Mouse (Mus musculus) forebrain, embryonic 11.5 days (tissue): ENCODE measurements around the gene Fam193b. TPM values are rescaled to one million over a fixed set of nuclear protein-coding genes. Genes with fewer than 3 reads are reported as not detected.

ENCODE experiments used
- ATAC-seq: fragments of 200-750 bp; cut with Nextera tagmentation; replicated peaks from 2 replicates; pipeline ENCODE4 v1.8.0; 2017; ENCODE audit warnings: moderate TSS enrichment; ENCODE audit not compliant: low FRiP score
- DNase-seq: peaks from one replicate; pipeline ENCODE4 v3.0.0-alpha.2; 2017; ENCODE audit warnings: low spot score
- H3K27ac ChIP-seq: fragments of 300-500 bp; sonication (generic); 2 replicates; pipeline ENCODE4 v1.5.1; 2014; ENCODE audit warnings: low read depth, low read length
- H3K27me3 ChIP-seq: fragments of 300-500 bp; sonication (generic); 2 replicates; pipeline ENCODE4 v1.6.1; 2014; ENCODE audit warnings: mild to moderate bottlenecking, low read length, mixed read lengths; ENCODE audit not compliant: control insufficient read depth, insufficient read depth
- H3K36me3 ChIP-seq: fragments of 300-500 bp; sonication (generic); 2 replicates; pipeline ENCODE4 v1.6.1; 2014; ENCODE audit warnings: mild to moderate bottlenecking, low read length, moderate library complexity, mixed read lengths; ENCODE audit not compliant: control insufficient read depth, insufficient read depth
- H3K4me1 ChIP-seq: fragments of 300-500 bp; sonication (generic); replicated peaks from 2 replicates; pipeline ENCODE4 v1.6.1; 2014; ENCODE audit warnings: low read length, mixed read lengths; ENCODE audit not compliant: control insufficient read depth, insufficient read depth
- H3K4me2 ChIP-seq: fragments of 300-500 bp; sonication (generic); 2 replicates; pipeline ENCODE4 v1.6.1; 2014; ENCODE audit warnings: low read depth, mild to moderate bottlenecking, low read length, moderate library complexity, mixed read lengths; ENCODE audit not compliant: severe bottlenecking
- H3K4me3 ChIP-seq: fragments of 300-500 bp; sonication (generic); 2 replicates; pipeline ENCODE4 v1.5.1; 2014; ENCODE audit warnings: low read depth, low read length
- H3K9ac ChIP-seq: fragments of 300-500 bp; sonication (generic); 2 replicates; pipeline ENCODE4 v1.6.1; 2014; ENCODE audit warnings: low read length
- H3K9me3 ChIP-seq: fragments of 300-500 bp; sonication (generic); 2 replicates; pipeline ENCODE4 v1.6.1; 2016; ENCODE audit warnings: low read length, mixed read lengths; ENCODE audit not compliant: control insufficient read depth
- WGBS: fragments of 180-500 bp; shearing (Covaris S2); extraction: QIAGEN DNeasy Blood & Tissue Kit; methylation state at CpG from one replicate; pipeline ENCODE4 v1.1.7; 2014; 5-methylcytosine and 5-hydroxymethylcytosine counted together
- polyA plus RNA-seq: library from polyadenylated mRNA; unstranded; fragments of >200 nt; fragmentation: Nextera tagmentation; extraction: Ambion mirVana; gene quantifications from 2 replicates; pipeline ENCODE4 v1.2.1, GENCODE M21; 2014

The Fam193b gene
- polyA plus RNA-seq, 1 experiment from 2014 or later = 55.8 TPM

- WGBS = 95% methylated on average over 10 of the region's 10 CpGs
- Histone ChIP-seq H3K9me3 (no peaks in the 10 kb centered on the region), H3K4me1 (peaks cover 16% of the 10 kb centered on the region), H3K4me3 (no peak overlapping the region), H3K4me2 (no peak overlapping the region), H3K27me3 (no peaks in the 10 kb centered on the region), H3K36me3 (peaks cover 11% of the 10 kb centered on the region), H3K27ac (no peak overlapping the region), H3K9ac (no peak overlapping the region)
- DNase-seq (no peak), ATAC-seq (no peak)
Observed at GRCm38 (mm10) chr13:55506697-55507096, 64.2 kb downstream of the Fam193b start.

DNA sequence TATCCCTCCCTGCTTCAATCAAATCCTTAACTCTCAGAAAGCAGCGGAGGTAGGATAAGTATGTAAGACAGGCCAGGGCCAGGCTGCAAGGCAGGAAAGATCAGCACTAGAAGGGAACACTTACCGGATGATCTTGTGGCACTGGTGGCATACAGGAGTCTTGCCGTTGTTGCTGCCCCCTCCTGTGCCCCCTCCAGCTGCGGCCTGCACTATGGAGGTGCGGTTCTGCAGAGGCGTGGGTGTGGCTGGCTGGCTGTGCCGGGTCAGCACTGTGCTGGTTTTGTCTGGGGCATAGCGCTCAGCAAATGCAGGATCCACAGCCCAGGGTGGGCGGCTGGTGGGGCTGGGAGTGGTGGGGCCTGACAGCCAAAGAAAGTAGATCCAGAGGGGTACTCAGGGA lies 65.1 kb downstream of the Fam193b start:
- Histone ChIP-seq H3K4me1 (peaks cover 7% of the 10 kb centered on the region), H3K27me3 (no peaks in the 10 kb centered on the region), H3K9me3 (no peaks in the 10 kb centered on the region), H3K9ac (no peak overlapping the region), H3K4me3 (no peak overlapping the region), H3K36me3 (peaks cover 11% of the 10 kb centered on the region), H3K27ac (no peak overlapping the region), H3K4me2 (no peak overlapping the region)
- WGBS = 96% methylated on average over 9 of the region's 9 CpGs
- ATAC-seq (no peak), DNase-seq (no peak)

GRCm38 (mm10) chr13:55504390-55504789 lies 66.5 kb downstream of the Fam193b start:
- no peaks in the 10 kb centered on the region for H3K9me3 ChIP-seq
- no peak overlapping the region for H3K4me2 ChIP-seq
- ATAC-seq (no peak), DNase-seq (no peak)
- peaks cover 11% of the 10 kb centered on the region for H3K36me3 ChIP-seq
- H3K4me3 ChIP-seq = no peak overlapping the region
- H3K27me3 ChIP-seq = no peaks in the 10 kb centered on the region
- no peak overlapping the region for H3K9ac ChIP-seq
- WGBS = 92% methylated on average over 5 of the region's 5 CpGs
- H3K4me1 ChIP-seq = no peaks in the 10 kb centered on the region
- no peak overlapping the region for H3K27ac ChIP-seq

GRCm38 (mm10) chr13:55502405-55502804 lies 68.5 kb downstream of the Fam193b start:
- H3K9ac ChIP-seq = no peak overlapping the region
- H3K4me2 ChIP-seq = no peak overlapping the region
- no peak for DNase-seq
- H3K4me3 ChIP-seq = no peak overlapping the region
- no peaks in the 10 kb centered on the region for H3K27me3 ChIP-seq
- no peaks in the 10 kb centered on the region for H3K9me3 ChIP-seq
- H3K36me3 ChIP-seq = peaks cover 8% of the 10 kb centered on the region
- H3K27ac ChIP-seq = no peak overlapping the region
- no peak for ATAC-seq
- H3K4me1 ChIP-seq = no peaks in the 10 kb centered on the region
- 91% methylated on average over 8 of the region's 8 CpGs for WGBS

- ATAC-seq (no peak), DNase-seq (no peak)
- Histone ChIP-seq H3K36me3 (peaks cover 8% of the 10 kb centered on the region), H3K4me1 (peaks cover 5% of the 10 kb centered on the region), H3K4me2 (no peak overlapping the region), H3K27me3 (no peaks in the 10 kb centered on the region), H3K4me3 (no peak overlapping the region), H3K9ac (no peak overlapping the region), H3K9me3 (no peaks in the 10 kb centered on the region), H3K27ac (no peak overlapping the region)
- 86% methylated on average over 10 of the region's 10 CpGs for WGBS
Observed at GRCm38 (mm10) chr13:55500575-55500974, 70.3 kb downstream of the Fam193b start.

DNA sequence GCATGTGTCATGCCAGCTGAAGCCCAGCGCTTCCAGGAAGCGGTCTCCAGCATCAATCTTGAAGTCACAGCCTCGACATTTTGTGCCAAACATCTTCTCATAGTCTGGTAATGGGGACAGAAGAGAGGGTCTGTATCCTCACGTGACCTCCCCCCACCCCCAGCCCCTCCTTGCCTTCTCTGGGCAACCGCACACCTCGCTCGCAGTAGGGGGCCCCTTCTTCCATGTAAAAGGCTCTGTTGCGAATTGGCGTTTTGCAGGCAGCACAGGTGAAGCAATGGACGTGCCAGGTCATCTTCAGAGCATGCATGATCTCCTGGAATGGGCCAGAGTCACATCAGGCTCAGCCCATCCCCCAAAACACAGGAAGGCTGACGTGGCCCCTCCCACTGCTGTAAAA lies 72.0 kb downstream of the Fam193b start:
- peaks cover 13% of the 10 kb centered on the region for H3K4me1 ChIP-seq
- H3K36me3 ChIP-seq = no peaks in the 10 kb centered on the region; the same call in 1 of the 2 replicates
- ATAC-seq = no peak
- no peak overlapping the region for H3K4me3 ChIP-seq
- H3K9ac ChIP-seq = no peak overlapping the region
- no peak overlapping the region for H3K4me2 ChIP-seq
- peak; percentile 44 for DNase-seq
- no peaks in the 10 kb centered on the region for H3K27me3 ChIP-seq
- 60% methylated on average over 11 of the region's 11 CpGs for WGBS
- H3K9me3 ChIP-seq = no peaks in the 10 kb centered on the region
- no peak overlapping the region for H3K27ac ChIP-seq

DNA sequence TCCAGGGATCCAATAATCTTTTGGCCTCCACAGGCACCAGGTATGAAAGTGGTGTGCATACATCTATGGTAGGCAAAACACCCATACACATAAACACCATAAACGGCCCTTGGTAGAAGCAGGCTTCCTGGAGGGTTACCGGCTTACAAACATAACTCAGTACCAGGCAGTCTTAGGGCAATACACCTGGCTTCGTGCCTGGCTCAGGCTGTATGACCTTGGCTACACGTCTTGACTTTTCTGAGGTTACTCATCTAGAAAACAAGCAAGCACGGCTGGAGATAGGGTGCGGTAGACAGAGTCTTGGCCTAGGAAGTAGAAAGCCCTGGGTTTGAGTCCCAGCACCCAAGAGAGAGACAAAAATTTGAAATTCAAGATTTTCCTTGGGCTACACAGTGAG lies 74.3 kb downstream of the Fam193b start:
- ATAC-seq = no peak
- H3K27ac ChIP-seq = no peak overlapping the region

GRCm38 (mm10) chr13:55495702-55496101 lies 75.2 kb downstream of the Fam193b start:
- Histone ChIP-seq H3K4me1 (peaks cover 13% of the 10 kb centered on the region), H3K4me3 (no peak overlapping the region), H3K9me3 (no peaks in the 10 kb centered on the region), H3K4me2 (no peak overlapping the region), H3K36me3 (no peaks in the 10 kb centered on the region; the same call in 1 of the 2 replicates), H3K9ac (no peak overlapping the region), H3K27ac (peak overlapping the region; percentile 46; the same call in 1 of the 2 replicates), H3K27me3 (no peaks in the 10 kb centered on the region)
- DNase-seq (no peak), ATAC-seq (no peak)
- WGBS = 27% methylated on average over 4 of the region's 4 CpGs

More for the DNA sequence above, 74.3 kb downstream of the Fam193b start:
- H3K4me2 ChIP-seq = no peak overlapping the region
- no peak overlapping the region for H3K9ac ChIP-seq
- no peak overlapping the region for H3K4me3 ChIP-seq
- peaks cover 13% of the 10 kb centered on the region for H3K4me1 ChIP-seq
- no peaks in the 10 kb centered on the region; the same call in 1 of the 2 replicates for H3K36me3 ChIP-seq
- no peaks in the 10 kb centered on the region for H3K9me3 ChIP-seq
- 91% methylated on average over 6 of the region's 6 CpGs for WGBS
- H3K27me3 ChIP-seq = no peaks in the 10 kb centered on the region
- DNase-seq = no peak

DNA sequence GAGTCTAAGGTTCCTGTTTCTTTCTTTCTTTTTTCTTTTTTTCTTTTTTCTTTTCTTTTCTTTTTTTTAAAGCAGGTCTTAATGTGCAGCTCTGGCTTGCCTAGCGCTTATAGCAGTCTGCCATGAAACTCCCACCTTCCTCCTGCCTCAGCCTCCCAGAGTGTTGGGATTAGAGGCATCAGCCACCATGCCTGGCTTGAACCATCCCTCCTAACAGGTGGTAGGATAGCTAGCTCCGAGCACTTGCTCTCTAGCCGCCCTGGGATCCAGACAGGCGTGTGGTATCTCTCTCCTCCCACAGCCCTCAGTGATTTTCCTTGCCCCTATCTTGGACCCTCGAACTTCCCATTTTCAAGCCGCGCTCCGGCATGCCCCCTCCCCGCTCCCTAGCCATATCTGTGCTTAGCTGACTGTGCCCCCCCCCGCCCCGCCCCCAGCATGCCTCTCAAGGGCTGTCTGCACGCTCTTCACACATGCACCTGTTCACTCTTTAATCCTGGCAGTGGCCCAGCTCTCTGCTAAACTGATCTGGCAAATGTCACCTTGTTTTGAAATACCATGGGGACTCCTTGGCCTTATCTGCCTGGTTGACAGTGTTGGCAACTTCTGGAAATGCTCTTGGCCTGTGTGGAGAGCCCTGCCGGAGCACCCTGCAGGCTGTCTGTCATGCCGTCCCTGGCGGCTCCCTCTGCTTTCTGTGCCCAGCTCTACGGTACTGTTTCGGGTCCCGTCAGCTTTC lies 75.9 kb downstream of the Fam193b start:
- ATAC-seq = no peak; the same call in 1 of the 2 replicates
- H3K36me3 ChIP-seq = no peaks in the 10 kb centered on the region; the same call in 1 of the 2 replicates
- WGBS = 25% methylated on average over 18 of the region's 18 CpGs
- DNase-seq = no peak
- no peaks in the 10 kb centered on the region for H3K27me3 ChIP-seq
- no peak overlapping the region for H3K4me3 ChIP-seq
- no peaks in the 10 kb centered on the region for H3K9me3 ChIP-seq
- H3K27ac ChIP-seq = no peak overlapping the region
- H3K4me1 ChIP-seq = peaks cover 13% of the 10 kb centered on the region
- H3K9ac ChIP-seq = peak overlapping the region; percentile 10; the same call in 1 of the 2 replicates
- H3K4me2 ChIP-seq = no peak overlapping the region
